Mouse (Mus musculus) brain, embryonic 14.5 days (tissue): ENCODE results near the gene Hamp.
"Not testable (repeated sequence)": the region's sequence is repeated elsewhere in the genome, so short reads cannot be mapped to it uniquely, and the experiment has no call there.

Source experiments
- CTCF ChIP-seq: fragments of 200-500 bp; IDR thresholded peaks from 2 replicates; pipeline ENCODE4 v1.5.1; 2012; ENCODE audit warnings: inconsistent platforms, mild to moderate bottlenecking, moderate library complexity, borderline replicate concordance; ENCODE audit not compliant: insufficient read depth, insufficient read length; ENCODE audit errors: extremely low read depth
- POLR2A ChIP-seq: fragments of 200-500 bp; IDR thresholded peaks from 2 replicates; pipeline ENCODE4 v1.6.1; 2012; ENCODE audit warnings: mild to moderate bottlenecking, inconsistent platforms, borderline replicate concordance; ENCODE audit not compliant: poor library complexity, insufficient read depth, insufficient read length, severe bottlenecking; ENCODE audit errors: extremely low read depth

DNA sequence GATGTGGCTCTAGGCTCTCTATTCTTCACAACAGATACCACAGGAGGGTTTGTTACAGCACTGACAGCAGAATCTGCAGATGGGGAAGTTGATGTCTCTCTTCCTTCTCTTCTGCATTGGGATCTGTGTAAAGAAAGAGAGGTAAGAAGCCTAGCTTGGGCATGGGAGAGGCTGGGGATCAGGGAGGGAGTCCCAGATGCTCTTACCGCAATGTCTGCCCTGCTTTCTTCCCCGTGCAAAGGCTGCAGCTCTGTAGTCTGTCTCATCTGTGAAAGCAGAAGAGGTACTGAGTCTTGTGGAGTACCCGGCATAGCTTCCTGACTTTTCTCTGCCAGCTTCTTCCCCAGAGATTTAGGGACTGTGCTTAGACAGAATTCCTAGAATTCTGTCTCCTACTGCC, 21.3 kb downstream of the Hamp start:
- not testable (repeated sequence) for TF ChIP-seq POLR2A, CTCF
